Mouse (Mus musculus) bone marrow, adult 2 months (tissue): ENCODE data around the gene Atg2a.

Source experiments
- CTCF ChIP-seq: fragments of 200-500 bp; IDR thresholded peaks from 2 replicates; pipeline ENCODE4 v1.5.1; 2011; ENCODE audit warnings: low read length, control low read depth; ENCODE audit not compliant: control insufficient read depth, insufficient read depth
- POLR2A ChIP-seq: fragments of 200-500 bp; IDR thresholded peaks from 2 replicates; pipeline ENCODE4 v1.6.1; 2011; ENCODE audit warnings: low read depth, mild to moderate bottlenecking, control low read depth, low read length, borderline replicate concordance; ENCODE audit not compliant: control insufficient read depth

DNA sequence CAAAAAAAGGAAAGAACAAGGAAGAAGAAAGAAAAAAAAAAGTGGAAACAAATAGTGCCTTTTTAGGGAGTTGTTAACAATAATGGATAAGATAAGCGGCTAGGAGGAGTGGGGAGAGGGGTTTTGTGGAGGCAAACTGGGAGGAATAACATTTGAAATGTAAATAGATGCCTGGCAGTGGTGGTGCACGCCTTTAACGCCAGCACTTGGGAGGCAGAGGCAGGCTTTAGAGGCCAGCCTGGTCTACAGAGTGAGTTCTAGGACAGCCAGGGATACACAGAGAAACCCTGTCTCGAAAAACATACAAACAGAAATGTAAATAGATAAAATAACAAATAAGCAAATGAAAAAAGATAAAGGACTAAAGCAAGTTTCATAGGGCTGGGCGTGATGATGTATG is 743 bp upstream of the Atg2a start:
- TF ChIP-seq CTCF (no peak), POLR2A (no peak)
